Mouse (Mus musculus): ENCODE results near the gene Fam229a. TPM values are rescaled to one million over a fixed set of nuclear protein-coding genes. Genes with fewer than 3 reads are reported as not detected.

Fam229a gene
- polyA plus RNA-seq, 1 experiment from 2014 or later: not detected

DNA sequence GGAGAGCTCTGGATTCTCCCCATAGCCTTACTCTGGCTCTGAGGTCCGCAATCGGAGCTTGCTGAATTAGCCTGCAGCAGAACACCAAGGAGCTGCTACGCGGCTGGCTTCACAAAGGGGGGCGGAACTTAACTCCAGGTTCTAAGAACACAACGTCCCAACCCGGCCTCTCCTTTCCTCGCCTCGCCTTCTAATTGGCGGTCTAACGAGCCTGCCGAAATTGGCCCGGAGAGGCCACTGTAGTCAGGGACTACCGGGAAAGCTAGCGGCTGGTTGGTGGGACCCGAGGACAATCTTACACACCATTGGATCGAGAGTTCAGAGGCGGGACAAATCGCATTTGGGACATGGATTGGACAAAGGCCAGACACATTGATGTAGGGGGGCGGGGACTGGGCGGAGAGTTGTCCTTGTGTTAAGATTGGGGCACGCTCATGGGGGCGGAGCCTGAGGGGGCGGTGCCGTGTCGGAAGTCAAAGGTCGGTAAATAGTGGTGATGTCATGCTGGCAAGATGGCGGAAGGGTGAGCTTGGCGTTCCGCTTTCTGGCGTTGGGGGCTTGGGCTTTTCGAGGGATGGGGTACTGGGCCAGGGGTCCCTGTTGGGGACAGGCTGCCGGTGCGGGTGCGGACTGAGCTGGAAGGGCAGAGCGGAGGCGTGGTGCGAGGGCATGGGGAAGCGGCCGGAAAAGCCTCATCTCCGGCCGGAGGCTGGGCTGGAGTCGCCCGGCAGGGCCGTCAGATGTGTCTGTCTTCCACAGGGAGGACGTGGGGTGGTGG, 29.6 kb upstream of the Fam229a start, which contains the start of gene Bsdc1:
TSS of gene Bsdc1 (plus strand) at position 399 of the 778 bp plus-strand sequence.
- H3K4me1 ChIP-seq: peaks cover 12% of the 10 kb centered on the region
- peak within 1 kb of the TSS; percentile 63 for H3K4me3 ChIP-seq
- H3K4me2 ChIP-seq: peak within 1 kb of the TSS; percentile 65
- ATAC-seq (replicated peaks): peak; percentile 99
- under 1% methylated on average over 46 of the region's 46 CpGs for WGBS
- no peaks in the 10 kb centered on the region for H3K9me3 ChIP-seq
- H3K27ac ChIP-seq: peak within 1 kb of the TSS; percentile 94
- no peaks in the 10 kb centered on the region for H3K27me3 ChIP-seq (replicated peaks)
- peak within 1 kb of the TSS; percentile 66 for H3K9ac ChIP-seq
- peaks cover 19% of the 10 kb centered on the region for H3K36me3 ChIP-seq (replicated peaks)

- Histone ChIP-seq H3K4me3 (peak overlapping the region; percentile 63), H3K4me1 (peaks cover 12% of the 10 kb centered on the region)
- WGBS: 43% methylated on average over 3 of the region's 3 CpGs
These were observed 28.9 kb upstream of the Fam229a start for GRCm38 (mm10) chr4:129462118-129462517.

GRCm38 (mm10) chr4:129463097-129464059, 27.6 kb upstream of the Fam229a start:
- Histone ChIP-seq H3K27ac (no peak overlapping the region), H3K27me3 (replicated peaks) (no peaks in the 10 kb centered on the region), H3K36me3 (replicated peaks) (peaks cover 37% of the 10 kb centered on the region), H3K9ac (no peak overlapping the region), H3K4me2 (no peak overlapping the region), H3K4me3 (no peak overlapping the region), H3K4me1 (peaks cover 12% of the 10 kb centered on the region), H3K9me3 (no peaks in the 10 kb centered on the region)
- 89% methylated on average over 24 of the region's 24 CpGs for WGBS
- ATAC-seq (replicated peaks): no peak

More at GRCm38 (mm10) chr4:129462118-129462517, 28.9 kb upstream of the Fam229a start:
- H3K9ac ChIP-seq: peak overlapping the region; percentile 66
- H3K27ac ChIP-seq: peak overlapping the region; percentile 37; the same call in 1 of the 2 replicates
- no peaks in the 10 kb centered on the region for H3K27me3 ChIP-seq (replicated peaks)
- no peak for ATAC-seq (replicated peaks)
- peaks cover 24% of the 10 kb centered on the region for H3K36me3 ChIP-seq (replicated peaks)
- H3K4me2 ChIP-seq: peak overlapping the region; percentile 60
- H3K9me3 ChIP-seq: no peaks in the 10 kb centered on the region

DNA sequence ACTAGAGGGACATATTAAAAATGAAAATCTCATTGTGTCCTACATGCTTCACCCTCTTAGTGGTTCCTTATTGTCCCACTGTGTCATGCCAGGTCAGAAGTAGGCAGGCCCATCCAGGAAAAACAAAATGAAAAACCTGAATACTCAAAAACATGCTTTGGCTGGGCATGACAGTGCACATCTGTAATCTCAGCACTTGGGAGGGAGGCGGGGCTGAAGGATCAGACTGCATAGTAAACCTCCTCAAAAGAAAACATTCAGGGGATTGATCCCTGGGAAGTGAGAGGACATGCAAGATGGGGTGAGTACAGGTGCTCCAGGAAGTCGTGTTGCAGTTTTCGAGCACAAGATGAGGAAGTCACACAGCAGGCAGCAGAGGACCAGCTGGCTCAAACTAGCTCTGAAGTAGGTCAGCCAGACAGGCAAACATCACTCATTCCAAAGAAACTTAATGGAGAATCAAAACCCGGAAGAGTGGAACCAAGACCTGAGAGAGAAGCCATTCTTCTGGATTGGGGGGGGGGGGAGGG, 26.6 kb upstream of the Fam229a start:
- ATAC-seq (replicated peaks): no peak
- no peaks in the 10 kb centered on the region for H3K9me3 ChIP-seq
- no peaks in the 10 kb centered on the region for H3K27me3 ChIP-seq (replicated peaks)
- H3K4me3 ChIP-seq: no peak overlapping the region
- WGBS: 91% methylated on average over 4 of the region's 4 CpGs
- no peak overlapping the region for H3K4me2 ChIP-seq
- H3K36me3 ChIP-seq (replicated peaks): peaks cover 45% of the 10 kb centered on the region
- H3K4me1 ChIP-seq: peaks cover 12% of the 10 kb centered on the region
- H3K9ac ChIP-seq: no peak overlapping the region
- no peak overlapping the region for H3K27ac ChIP-seq

DNA sequence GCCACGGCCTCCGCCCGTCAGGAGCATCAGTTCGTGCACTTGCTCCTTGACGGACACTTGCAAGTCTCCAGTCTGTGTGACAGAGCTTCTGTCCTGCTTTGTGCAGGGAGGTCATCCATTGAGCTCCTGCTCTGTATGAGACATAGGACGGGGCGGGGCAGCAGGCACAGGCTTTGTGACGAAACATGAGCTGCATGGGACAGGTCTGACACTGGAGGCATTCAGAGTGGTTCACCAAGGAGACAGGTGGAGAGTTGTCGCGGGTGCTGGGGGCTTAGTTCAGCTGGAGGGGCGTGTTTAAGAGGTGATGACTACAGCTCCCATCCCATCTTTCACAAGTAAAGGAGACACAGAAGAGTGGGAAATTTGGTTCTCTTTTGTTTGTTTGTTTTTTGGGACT, 14.9 kb upstream of the Fam229a start:
- Histone ChIP-seq H3K27ac (no peak overlapping the region), H3K9ac (no peak overlapping the region), H3K27me3 (replicated peaks) (no peaks in the 10 kb centered on the region), H3K4me2 (no peak overlapping the region), H3K9me3 (no peaks in the 10 kb centered on the region), H3K36me3 (replicated peaks) (peaks cover 54% of the 10 kb centered on the region), H3K4me1 (no peaks in the 10 kb centered on the region), H3K4me3 (no peak overlapping the region)
- no peak for ATAC-seq (replicated peaks)
- 94% methylated on average over 11 of the region's 11 CpGs for WGBS

DNA sequence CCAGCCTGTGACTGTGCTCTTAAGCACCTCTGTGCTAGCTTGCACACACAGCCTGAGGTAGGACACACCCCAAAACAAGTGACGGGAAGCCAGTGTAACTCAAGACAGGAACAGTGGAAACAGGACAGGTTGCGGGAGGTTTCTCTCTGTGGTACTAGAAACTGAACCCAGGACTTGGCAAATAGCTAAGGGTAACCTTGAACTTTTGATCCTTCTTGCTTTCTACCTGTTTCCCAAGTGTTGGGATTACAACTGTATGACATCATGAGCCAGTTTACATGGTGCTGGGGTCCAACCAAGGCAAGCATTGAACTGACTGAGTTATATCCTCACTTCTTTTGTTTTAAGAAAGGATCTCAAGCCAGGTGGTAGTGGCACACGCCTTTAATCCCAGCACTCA, 11.1 kb upstream of the Fam229a start:
- Histone ChIP-seq H3K4me2 (no peak overlapping the region), H3K36me3 (replicated peaks) (peaks cover 42% of the 10 kb centered on the region), H3K4me1 (no peaks in the 10 kb centered on the region), H3K27ac (no peak overlapping the region), H3K4me3 (no peak overlapping the region), H3K9ac (no peak overlapping the region), H3K27me3 (replicated peaks) (no peaks in the 10 kb centered on the region), H3K9me3 (no peaks in the 10 kb centered on the region)
- no peak for ATAC-seq (replicated peaks)
- WGBS: 91% methylated on average over 3 of the region's 3 CpGs

DNA sequence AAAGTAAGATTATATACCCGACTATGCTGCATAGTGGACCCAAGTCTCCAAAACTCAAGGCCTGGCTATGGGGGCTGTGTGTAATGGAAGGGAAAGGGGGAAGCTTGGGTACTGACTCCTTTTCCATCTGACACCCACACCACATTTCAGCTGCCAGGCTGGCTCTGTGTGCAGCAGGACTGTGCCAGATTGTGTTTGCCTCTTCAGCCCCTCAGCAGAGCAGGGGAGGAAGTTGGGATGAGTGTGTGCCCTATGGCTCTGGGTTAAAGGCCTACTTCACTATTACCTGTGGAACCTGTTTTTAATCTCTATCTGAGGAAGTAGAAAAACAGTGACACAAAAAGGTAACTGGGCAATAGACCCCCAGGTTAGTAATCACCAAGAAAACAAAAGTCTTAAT, 9.9 kb upstream of the Fam229a start:
- H3K27me3 ChIP-seq (replicated peaks): no peaks in the 10 kb centered on the region
- H3K9ac ChIP-seq: no peak overlapping the region
- no peak overlapping the region for H3K4me3 ChIP-seq
- H3K4me1 ChIP-seq: no peaks in the 10 kb centered on the region
- no peak overlapping the region for H3K27ac ChIP-seq
- no peaks in the 10 kb centered on the region for H3K9me3 ChIP-seq
- no peak overlapping the region for H3K4me2 ChIP-seq
- H3K36me3 ChIP-seq (replicated peaks): peaks cover 48% of the 10 kb centered on the region
- WGBS: 96% methylated on average over 1 of the region's 1 CpGs
- no peak for ATAC-seq (replicated peaks)

DNA sequence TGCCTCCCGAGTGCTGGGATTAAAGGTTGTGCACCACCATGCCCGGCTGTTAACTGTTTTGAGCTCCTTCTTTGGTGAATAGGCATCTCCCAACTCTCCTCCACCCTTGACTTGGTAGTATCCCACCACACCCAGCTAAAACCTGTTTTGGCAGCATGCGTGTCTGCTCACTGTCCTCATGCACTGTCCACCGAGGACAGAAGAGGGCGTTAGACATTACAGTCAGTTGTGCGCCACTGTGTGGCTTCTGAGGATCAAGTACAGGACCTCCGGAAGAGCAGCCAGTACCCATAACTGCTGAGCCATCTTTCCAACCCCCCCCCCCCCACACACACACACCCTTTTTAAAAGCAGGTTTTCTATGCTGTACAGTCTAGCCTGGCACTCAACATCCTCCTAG, 3.7 kb downstream of the Fam229a start:
- Histone ChIP-seq H3K27ac (no peak overlapping the region), H3K4me2 (no peak overlapping the region), H3K36me3 (replicated peaks) (no peaks in the 10 kb centered on the region), H3K27me3 (replicated peaks) (peaks cover 24% of the 10 kb centered on the region), H3K9me3 (no peaks in the 10 kb centered on the region), H3K4me3 (no peak overlapping the region), H3K4me1 (peaks cover 26% of the 10 kb centered on the region), H3K9ac (no peak overlapping the region)
- WGBS: 69% methylated on average over 6 of the region's 7 CpGs
- no peak for ATAC-seq (replicated peaks)

DNA sequence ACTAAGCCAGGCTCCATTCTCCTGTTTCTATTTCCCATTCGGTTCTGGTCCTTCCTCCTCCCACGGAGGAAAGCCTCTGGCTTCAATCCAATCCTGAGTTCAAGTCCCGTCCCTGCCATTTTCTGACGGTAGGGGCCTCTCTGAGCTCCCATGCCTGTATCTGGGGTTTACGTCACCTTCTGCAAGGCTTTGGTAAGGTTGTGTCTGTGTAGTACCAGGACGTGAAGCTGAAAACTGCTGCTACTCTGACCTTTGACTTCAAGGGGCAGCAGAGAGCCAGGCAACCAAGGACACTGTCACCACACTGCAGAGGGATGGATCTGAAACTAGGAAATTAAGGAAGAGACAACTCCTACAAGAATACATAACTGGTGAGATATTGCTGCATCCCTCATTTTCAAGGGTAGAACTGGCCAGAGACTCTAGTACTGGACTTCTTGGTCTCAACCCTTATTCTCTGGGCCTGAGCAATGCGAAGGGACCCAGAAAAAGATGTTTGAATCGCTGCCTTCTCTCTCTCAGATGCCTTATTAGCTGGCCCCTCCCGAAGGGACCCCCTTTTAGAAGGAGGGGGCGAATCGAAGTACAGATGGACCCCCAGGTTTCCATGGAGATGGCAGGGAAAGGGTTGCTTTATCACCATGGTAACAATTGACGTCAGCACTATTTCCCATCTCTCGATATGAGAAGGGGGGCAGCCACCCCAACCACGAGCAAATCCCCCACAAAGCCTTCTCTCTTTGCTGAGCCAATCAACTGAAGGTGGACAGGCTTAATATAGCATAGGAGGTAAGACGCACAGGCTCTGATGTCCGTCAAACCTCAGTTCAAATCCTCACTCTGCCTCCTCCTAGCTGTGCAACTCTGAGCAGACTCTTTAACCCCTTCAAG, 4.9 kb downstream of the Fam229a start:
- 13% methylated on average over 16 of the region's 16 CpGs for WGBS
- Histone ChIP-seq H3K9ac (peak overlapping the region; percentile 7; the same call in 1 of the 2 replicates), H3K4me2 (peak overlapping the region; percentile 46), H3K4me3 (peak overlapping the region; percentile 17), H3K36me3 (replicated peaks) (no peaks in the 10 kb centered on the region), H3K27me3 (replicated peaks) (peaks cover 18% of the 10 kb centered on the region), H3K27ac (peak overlapping the region; percentile 73), H3K4me1 (peaks cover 32% of the 10 kb centered on the region), H3K9me3 (no peaks in the 10 kb centered on the region)
- peak; percentile 61 for ATAC-seq (replicated peaks)

DNA sequence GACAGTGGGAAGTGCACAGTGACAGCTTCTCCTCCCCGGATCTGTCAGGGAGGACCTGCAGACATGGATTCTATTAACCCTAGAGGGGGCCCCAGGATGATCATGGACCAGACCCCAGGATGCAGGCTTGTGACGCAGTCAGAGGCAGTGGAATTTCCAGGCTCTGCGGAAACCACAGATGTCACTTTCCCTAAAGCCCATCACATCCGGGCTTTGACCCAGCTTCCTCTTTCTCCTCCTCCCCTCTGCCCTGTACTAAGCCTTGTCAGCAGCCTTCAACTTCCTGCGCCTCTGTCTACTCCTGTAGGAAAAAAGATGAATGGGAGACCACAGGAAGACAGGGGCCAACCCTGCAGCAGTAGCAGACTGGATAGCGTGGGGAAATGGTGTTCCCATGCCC, 5.6 kb downstream of the Fam229a start:
- H3K4me1 ChIP-seq: peaks cover 32% of the 10 kb centered on the region
- H3K27me3 ChIP-seq (replicated peaks): peaks cover 13% of the 10 kb centered on the region
- peak overlapping the region; percentile 46 for H3K4me2 ChIP-seq
- H3K27ac ChIP-seq: peak overlapping the region; percentile 73
- no peaks in the 10 kb centered on the region for H3K9me3 ChIP-seq
- peak; percentile 19; the same call in 1 of the 2 replicates for ATAC-seq (replicated peaks)
- H3K9ac ChIP-seq: peak overlapping the region; percentile 7
- H3K4me3 ChIP-seq: peak overlapping the region; percentile 17
- no peaks in the 10 kb centered on the region for H3K36me3 ChIP-seq (replicated peaks)
- WGBS: 32% methylated on average over 6 of the region's 6 CpGs

DNA sequence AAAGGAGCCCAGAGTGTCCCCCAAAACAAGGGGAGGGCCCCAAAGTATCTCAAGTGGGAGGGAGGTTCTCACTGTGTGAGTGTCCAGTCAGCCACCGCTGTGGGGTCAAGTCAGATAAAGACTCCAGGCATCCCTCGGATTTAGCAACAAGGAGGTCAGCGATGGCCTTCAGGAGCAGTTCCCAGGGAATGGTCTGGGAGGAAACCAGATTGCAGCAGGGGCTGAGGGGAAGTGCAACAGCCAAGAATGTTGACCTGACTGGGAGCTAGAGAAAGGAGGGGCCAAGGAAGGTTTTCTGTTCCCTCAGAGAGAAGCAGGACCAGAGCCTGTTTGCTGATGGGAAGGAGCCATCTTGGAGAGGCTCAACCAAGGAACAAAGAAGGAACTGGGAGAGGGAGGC, 8.0 kb downstream of the Fam229a start:
- H3K4me3 ChIP-seq: no peak overlapping the region
- H3K4me2 ChIP-seq: no peak overlapping the region
- no peak for ATAC-seq (replicated peaks)
- no peak overlapping the region for H3K9ac ChIP-seq
- no peak overlapping the region for H3K27ac ChIP-seq
- 73% methylated on average over 3 of the region's 3 CpGs for WGBS
- H3K9me3 ChIP-seq: no peaks in the 10 kb centered on the region
- no peaks in the 10 kb centered on the region for H3K36me3 ChIP-seq (replicated peaks)
- no peaks in the 10 kb centered on the region for H3K27me3 ChIP-seq (replicated peaks)
- H3K4me1 ChIP-seq: peaks cover 31% of the 10 kb centered on the region

Data from midbrain, embryonic 15.5 days (tissue).